Comparison of ENCODE assay signal across 1 mouse cellular context in the genomic region with DNA sequence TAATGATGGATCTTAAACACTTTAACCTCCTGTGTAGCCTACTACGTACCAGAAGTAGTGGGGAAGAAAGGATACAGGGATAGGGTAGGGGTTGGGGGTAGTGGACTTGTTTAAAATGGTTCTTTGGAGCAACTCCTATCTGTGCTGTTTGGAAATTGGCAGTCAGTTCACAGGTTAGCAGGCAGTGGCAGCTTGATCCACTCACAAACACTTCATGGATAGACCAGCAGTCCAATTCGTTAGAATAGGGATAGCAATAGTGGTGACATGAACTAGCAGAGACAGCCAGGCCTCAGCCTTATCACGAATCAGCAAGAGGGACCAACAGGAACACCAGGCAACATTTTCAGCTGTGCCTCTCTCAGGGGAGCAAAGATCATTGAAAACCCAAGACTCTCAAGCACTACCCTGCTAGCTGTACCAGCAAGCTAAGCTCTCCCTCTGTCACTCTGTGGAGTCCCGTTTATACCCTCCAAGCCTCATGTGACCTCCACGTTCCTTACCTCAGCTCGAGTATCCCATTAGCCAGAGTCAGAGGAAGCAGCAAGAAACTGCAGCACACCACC.
TF ChIP-seq lines count a peak whose summit lies in the region.

No protein-coding gene starts in this region.

TF ChIP-seq in CH12.LX, 34 proteins besides CTCF, POLR2A, EP300 and RAD21:
- no peak for TF ChIP-seq SIN3A (IDR thresholded peaks at IDR 0.05; ENCODE audit: low read length)
- TF ChIP-seq ZKSCAN1 (IDR thresholded peaks at IDR 0.05; ENCODE audit: borderline replicate concordance, low read depth, low read length): no peak
- 0 out of 2 replicates have a peak, but pooled peaks have one; percentile 58 for TF ChIP-seq TBP (conservative IDR thresholded peaks at IDR 0.05; ENCODE audit: low read depth, low read length)
